In the genomic region with DNA sequence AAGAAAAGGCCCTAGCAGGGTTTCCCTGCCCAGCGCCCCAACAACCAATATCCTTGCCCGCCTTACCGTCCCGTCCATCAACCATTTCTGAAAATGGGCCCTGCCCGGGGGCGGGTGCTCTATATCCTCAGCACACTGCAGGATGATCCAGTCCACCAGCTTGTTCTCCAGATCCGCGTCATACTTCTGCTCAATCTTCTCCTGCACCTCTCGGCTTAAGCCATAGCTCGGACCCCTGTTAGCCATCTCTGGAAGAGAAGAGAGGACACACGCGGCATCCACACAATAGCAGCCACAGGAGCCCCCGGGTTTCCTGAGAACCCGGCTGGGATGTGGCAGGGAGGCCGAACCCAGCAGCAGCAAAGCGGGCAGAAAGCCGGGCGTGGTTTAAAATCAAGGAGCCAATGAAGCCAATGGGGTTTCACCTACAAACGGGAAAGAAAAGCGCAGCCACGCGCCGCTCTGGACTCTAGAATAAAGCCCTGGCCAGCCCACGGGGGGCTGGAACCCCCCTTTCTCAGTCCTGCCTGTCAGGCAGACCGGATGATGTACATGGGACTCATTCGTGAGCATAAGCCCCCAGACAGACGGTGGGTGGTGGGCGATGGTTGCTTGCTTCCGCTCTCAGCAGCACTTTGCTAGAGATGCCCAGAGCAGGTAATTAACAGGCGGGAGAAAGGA, we compare ENCODE assay signal across 8 mouse cellular contexts. TPM values are rescaled to one million over a fixed set of nuclear protein-coding genes. Genes with fewer than 3 reads are reported as not detected.
A peak's percentile ranks its signal among the peaks of the same experiment; 100 is the strongest.
DNase-seq lines count a peak whose midpoint lies in the region; ATAC-seq lines count a peak whose summit lies in the region.

Gene Tagln3 (minus strand): TSS at position 548 of the 681 bp plus-strand sequence.

- intact Hi-C loops in heart, postnatal 36 days (cut with DNase I) = no loop called here
- intact Hi-C loops in left cerebral cortex, postnatal 4 days (cut with DNase I) = no loop called here

- peak within 1 kb of the TSS; percentile 96 for H3K27ac ChIP-seq in forebrain, embryonic 11.5 days (ENCODE audit: low read depth, low read length)
- peak within 1 kb of the TSS; percentile 98 for H3K27ac ChIP-seq in hindbrain, embryonic 16.5 days (ENCODE audit: low read depth, low read length)
- peak within 1 kb of the TSS; percentile 97 for H3K27ac ChIP-seq in midbrain, embryonic 16.5 days (ENCODE audit: low read length)

- no peaks in the 10 kb centered on the region for H3K27me3 ChIP-seq in forebrain, embryonic 11.5 days (ENCODE audit: control insufficient read depth, insufficient read depth, low read length)
- no peaks in the 10 kb centered on the region for H3K27me3 ChIP-seq in hindbrain, embryonic 16.5 days (replicated peaks; ENCODE audit: control insufficient read depth, insufficient read depth, low read length)
- no peaks in the 10 kb centered on the region for H3K27me3 ChIP-seq in midbrain, embryonic 16.5 days (ENCODE audit: control insufficient read depth, insufficient read depth, low read depth, low read length)

- no peaks in the 10 kb centered on the region; the same call in 1 of the 2 replicates for H3K36me3 ChIP-seq in forebrain, embryonic 11.5 days (ENCODE audit: control insufficient read depth, insufficient read depth, low read length)
- peaks cover 8% of the 10 kb centered on the region; the same call in 1 of the 2 replicates for H3K36me3 ChIP-seq in hindbrain, embryonic 16.5 days (ENCODE audit: control insufficient read depth, insufficient read depth, low read length)
- peaks cover 5% of the 10 kb centered on the region; the same call in 1 of the 2 replicates for H3K36me3 ChIP-seq in midbrain, embryonic 16.5 days (ENCODE audit: control insufficient read depth, insufficient read depth, low read length)

- H3K9me3 ChIP-seq in forebrain, embryonic 11.5 days (ENCODE audit: control insufficient read depth, low read length) = no peaks in the 10 kb centered on the region
- H3K9me3 ChIP-seq in hindbrain, embryonic 16.5 days (ENCODE audit: control insufficient read depth, low read length) = no peaks in the 10 kb centered on the region
- no peaks in the 10 kb centered on the region for H3K9me3 ChIP-seq in midbrain, embryonic 16.5 days (replicated peaks; ENCODE audit: control insufficient read depth, low read length, poor library complexity, severe bottlenecking)

- peak; percentile 86 for ATAC-seq in forebrain, embryonic 11.5 days (replicated peaks; ENCODE audit: low FRiP score)
- ATAC-seq in hindbrain, embryonic 16.5 days = peak; percentile 87
- ATAC-seq in midbrain, embryonic 16.5 days = peak; percentile 89

- peaks cover 11% of the 10 kb centered on the region for H3K4me1 ChIP-seq in forebrain, embryonic 11.5 days (replicated peaks; ENCODE audit: control insufficient read depth, insufficient read depth, low read length)
- peaks cover 20% of the 10 kb centered on the region for H3K4me1 ChIP-seq in hindbrain, embryonic 16.5 days (ENCODE audit: control insufficient read depth, insufficient read depth, low read depth, low read length)
- H3K4me1 ChIP-seq in midbrain, embryonic 16.5 days (ENCODE audit: control insufficient read depth, insufficient read depth, low read length) = peaks cover 33% of the 10 kb centered on the region

- WGBS in forebrain, embryonic 11.5 days = under 1% methylated on average over 30 of the region's 30 CpGs
- under 1% methylated on average over 30 of the region's 30 CpGs for WGBS in hindbrain, embryonic 16.5 days
- under 1% methylated on average over 30 of the region's 30 CpGs for WGBS in midbrain, embryonic 16.5 days

- H3K4me3 ChIP-seq in forebrain, embryonic 11.5 days (ENCODE audit: low read depth, low read length) = peak within 1 kb of the TSS; percentile 67
- peak within 1 kb of the TSS; percentile 64 for H3K4me3 ChIP-seq in hindbrain, embryonic 16.5 days (ENCODE audit: low read length)
- peak within 1 kb of the TSS; percentile 71 for H3K4me3 ChIP-seq in midbrain, embryonic 16.5 days (ENCODE audit: low read depth, low read length)

- peak within 1 kb of the TSS; percentile 76 for H3K4me2 ChIP-seq in forebrain, embryonic 11.5 days (ENCODE audit: low read depth, low read length, severe bottlenecking)
- H3K4me2 ChIP-seq in hindbrain, embryonic 16.5 days (ENCODE audit: low read length) = peak within 1 kb of the TSS; percentile 73
- peak within 1 kb of the TSS; percentile 88 for H3K4me2 ChIP-seq in midbrain, embryonic 16.5 days (ENCODE audit: low read length)

- peak within 1 kb of the TSS; percentile 92 for H3K9ac ChIP-seq in forebrain, embryonic 11.5 days (ENCODE audit: low read length)
- H3K9ac ChIP-seq in hindbrain, embryonic 16.5 days (ENCODE audit: low read depth, low read length) = peak within 1 kb of the TSS; percentile 92
- peak within 1 kb of the TSS; percentile 94 for H3K9ac ChIP-seq in midbrain, embryonic 16.5 days (ENCODE audit: low read depth, low read length)

- DNase-seq in heart, adult 11 months = peak; percentile 87
- DNase-seq in heart, postnatal 36 days = no peak
- DNase-seq in brain, embryonic 18.5 days (ENCODE audit: low read depth, low spot score) = peak; percentile 66
- peak; percentile 89 for DNase-seq in forebrain, embryonic 11.5 days (ENCODE audit: low spot score)
- peak; percentile 79 for DNase-seq in left cerebral cortex, postnatal 4 days
- DNase-seq in yolk sac, embryonic 10.5 days (ENCODE audit: low spot score) = peak; percentile 33

RNA-seq across cellular contexts. Expression of gene Tagln3, which starts in this region (rescaled TPM):
- under 1 TPM; 0.43 to 0.64 TPM for total RNA-seq in heart, postnatal 36 days (2021)
- 212 and 237 TPM in 2 replicates for polyA plus RNA-seq in forebrain, embryonic 11.5 days (2014; fragmentation: Nextera tagmentation; extraction: Ambion mirVana)
- 428 and 438 TPM in 2 replicates for polyA plus RNA-seq in hindbrain, embryonic 16.5 days (2015; fragmentation: Nextera tagmentation; extraction: Ambion mirVana)
- total RNA-seq in left cerebral cortex, postnatal 4 days (2021) = 100 to 1,000 TPM; 181 to 201 TPM
- 337 and 369 TPM in 2 replicates for polyA plus RNA-seq in midbrain, embryonic 16.5 days (2015; fragmentation: Nextera tagmentation; extraction: Ambion mirVana)

Comparison
In these comparisons a context has a peak if more than half of its experiments do, and no peak if none do; other contexts are left out.
1. RNA of gene Tagln3 (total RNA-seq): 181 to 201 TPM in left cerebral cortex, postnatal 4 days; 0.43 to 0.64 TPM in heart, postnatal 36 days; every median in the first group is over 100 times any median in the second.
2. DNase-seq: peak in heart, adult 11 months (single experiment), brain, embryonic 18.5 days (single experiment), forebrain, embryonic 11.5 days (single experiment), left cerebral cortex, postnatal 4 days (single experiment) and yolk sac, embryonic 10.5 days (single experiment); none in heart, postnatal 36 days (0 of 2).
3. Peak in every context shown above with its lines, with median percentiles within 50 percentile points of each other: ATAC-seq, H3K27ac ChIP-seq, H3K4me2 ChIP-seq, H3K4me3 ChIP-seq and H3K9ac ChIP-seq.